Mouse (Mus musculus) heart, embryonic 14.5 days (tissue): ENCODE results near the gene Erbb2. TPM values are rescaled to one million over a fixed set of nuclear protein-coding genes. Genes with fewer than 3 reads are reported as not detected.

Experiments used
- ATAC-seq: fragments of 200-750 bp; cut with Nextera tagmentation; 2 replicates; pipeline ENCODE4 v1.8.0; 2017; ENCODE audit warnings: low read depth, moderate TSS enrichment; ENCODE audit not compliant: insufficient number of reproducible peaks, insufficient read depth, low FRiP score
- H3K27ac ChIP-seq, 2 experiments: fragments of 200-500 bp in 1 of 2; fragments of 300-500 bp in 1 of 2; sonication (generic) in 1 of 2; replicated peaks in 1 of 2; 2 replicates each; pipeline ENCODE4 v1.5.1; 2012 to 2014; ENCODE audit warnings: low read depth in 2 of 2, low read length in 2 of 2, control low read depth in 1 of 2, mild to moderate bottlenecking in 1 of 2, mixed read lengths in 1 of 2; ENCODE audit not compliant: control insufficient read depth in 1 of 2, insufficient read depth in 1 of 2
- H3K27me3 ChIP-seq: fragments of 300-500 bp; sonication (generic); 2 replicates; pipeline ENCODE4 v1.6.1; 2014; ENCODE audit warnings: mild to moderate bottlenecking, low read length, control low read depth; ENCODE audit not compliant: control insufficient read depth, insufficient read depth
- H3K36me3 ChIP-seq: fragments of 300-500 bp; sonication (generic); 2 replicates; pipeline ENCODE4 v1.6.1; 2014; ENCODE audit warnings: mild to moderate bottlenecking, control low read depth, low read length, mixed read lengths; ENCODE audit not compliant: control insufficient read depth, insufficient read depth
- H3K4me1 ChIP-seq, 2 experiments: fragments of 200-500 bp in 1 of 2; fragments of 300-500 bp in 1 of 2; sonication (generic) in 1 of 2; 2 replicates each; pipeline ENCODE4 v1.6.1; 2012 to 2014; ENCODE audit warnings: low read length in 2 of 2, control low read depth in 1 of 2, mixed read lengths in 1 of 2; ENCODE audit not compliant: control insufficient read depth in 2 of 2, insufficient read depth in 2 of 2
- H3K4me2 ChIP-seq: fragments of 300-500 bp; sonication (generic); 2 replicates; pipeline ENCODE4 v1.6.1; 2014; ENCODE audit warnings: mild to moderate bottlenecking, low read length
- H3K4me3 ChIP-seq, 2 experiments: fragments of 200-500 bp in 1 of 2; fragments of 300-500 bp in 1 of 2; sonication (generic) in 1 of 2; 2 replicates each; pipeline ENCODE4 v1.5.1; 2012 to 2014; ENCODE audit warnings: low read length in 2 of 2, mild to moderate bottlenecking in 2 of 2, control low read depth in 1 of 2, low read depth in 1 of 2, moderate library complexity in 1 of 2; ENCODE audit not compliant: control insufficient read depth in 1 of 2, insufficient read depth in 1 of 2
- H3K9ac ChIP-seq: fragments of 300-500 bp; sonication (generic); 2 replicates; pipeline ENCODE4 v1.6.1; 2014; ENCODE audit warnings: mild to moderate bottlenecking, low read length
- H3K9me3 ChIP-seq: fragments of 300-500 bp; sonication (generic); 2 replicates; pipeline ENCODE4 v1.6.1; 2016; ENCODE audit warnings: low read length, control low read depth; ENCODE audit not compliant: control insufficient read depth
- WGBS: fragments of 180-500 bp; shearing (Covaris S2); extraction: QIAGEN DNeasy Blood & Tissue Kit; methylation state at CpG from one replicate; pipeline ENCODE4 v1.1.7; 2014; 5-methylcytosine and 5-hydroxymethylcytosine counted together
- polyA plus RNA-seq: library from polyadenylated mRNA; unstranded; fragments of >200 nt; fragmentation: Nextera tagmentation; extraction: Ambion mirVana; gene quantifications from 2 replicates; pipeline ENCODE4 v1.2.1, GENCODE M21; 2014

Erbb2 gene
- polyA plus RNA-seq, 1 experiment from 2014 or later = 55.1 TPM

GRCm38 (mm10) chr11:98406621-98407020 is 5.6 kb upstream of the Erbb2 start:
- ATAC-seq = no peak
- Histone ChIP-seq H3K9me3 (no peaks in the 10 kb centered on the region), H3K4me3 (no peak overlapping the region), H3K4me2 (no peak overlapping the region), H3K36me3 (no peaks in the 10 kb centered on the region), H3K4me1 (peaks cover 14 to 17% of the 10 kb centered on the region in 2 experiments), H3K9ac (no peak overlapping the region), H3K27ac (no peak overlapping the region), H3K27me3 (no peaks in the 10 kb centered on the region)
- 69% methylated on average over 6 of the region's 6 CpGs for WGBS

GRCm38 (mm10) chr11:98408872-98409271 is 3.4 kb upstream of the Erbb2 start:
- peak overlapping the region; percentile 60 for H3K9ac ChIP-seq
- H3K36me3 ChIP-seq = no peaks in the 10 kb centered on the region
- no peaks in the 10 kb centered on the region for H3K9me3 ChIP-seq
- H3K27me3 ChIP-seq = no peaks in the 10 kb centered on the region
- no peak for ATAC-seq
- 64% methylated on average over 8 of the region's 8 CpGs for WGBS
- peak overlapping the region; percentile 51 for H3K4me2 ChIP-seq
- H3K4me1 ChIP-seq = peaks cover 24 to 26% of the 10 kb centered on the region in 2 experiments
- peak overlapping the region; percentile 34 to 65; a peak in 3 of 4 replicates for H3K27ac ChIP-seq
- peak overlapping the region in 1 of 2 experiments; percentile 3; a peak in 1 of 4 replicates for H3K4me3 ChIP-seq

GRCm38 (mm10) chr11:98409341-98409822 is 2.9 kb upstream of the Erbb2 start:
- 5% methylated on average over 9 of the region's 10 CpGs for WGBS
- peak; percentile 16; the same call in 1 of the 2 replicates for ATAC-seq
- Histone ChIP-seq H3K9ac (peak overlapping the region; percentile 60), H3K4me1 (peaks cover 29 to 31% of the 10 kb centered on the region in 2 experiments), H3K4me3 (peak overlapping the region in 1 of 2 experiments; percentile 3; a peak in 2 of 4 replicates), H3K27ac (peak overlapping the region in 1 of 2 experiments; percentile 65; a peak in 2 of 4 replicates), H3K27me3 (no peaks in the 10 kb centered on the region), H3K9me3 (no peaks in the 10 kb centered on the region), H3K4me2 (peak overlapping the region; percentile 51), H3K36me3 (no peaks in the 10 kb centered on the region; the same call in 1 of the 2 replicates)

- H3K4me2 ChIP-seq = peak overlapping the region; percentile 78
- peak overlapping the region; percentile 89 to 94 for H3K27ac ChIP-seq
- H3K27me3 ChIP-seq = no peaks in the 10 kb centered on the region
- H3K9me3 ChIP-seq = no peaks in the 10 kb centered on the region
- under 1% methylated on average over 40 of the region's 40 CpGs for WGBS
- peaks cover 37 to 60% of the 10 kb centered on the region in 2 experiments for H3K4me1 ChIP-seq
- H3K4me3 ChIP-seq = peak overlapping the region; percentile 78 to 94
- ATAC-seq = peak; percentile 23; the same call in 1 of the 2 replicates
- H3K9ac ChIP-seq = peak overlapping the region; percentile 94
- peaks cover 10% of the 10 kb centered on the region; the same call in 1 of the 2 replicates for H3K36me3 ChIP-seq
Observed at GRCm38 (mm10) chr11:98412797-98413301, 579 bp downstream of the Erbb2 start.

GRCm38 (mm10) chr11:98413731-98414130 is 1.5 kb downstream of the Erbb2 start:
- Histone ChIP-seq H3K4me3 (peak overlapping the region; percentile 78 to 94), H3K4me1 (peaks cover 37 to 68% of the 10 kb centered on the region in 2 experiments), H3K9me3 (no peaks in the 10 kb centered on the region), H3K27ac (peak overlapping the region; percentile 11 to 94), H3K4me2 (peak overlapping the region; percentile 78), H3K36me3 (peaks cover 17% of the 10 kb centered on the region; the same call in 1 of the 2 replicates), H3K9ac (peak overlapping the region; percentile 94), H3K27me3 (no peaks in the 10 kb centered on the region)
- ATAC-seq = no peak
- WGBS = 21% methylated on average over 7 of the region's 7 CpGs

- 31% methylated on average over 2 of the region's 2 CpGs for WGBS
Observed at GRCm38 (mm10) chr11:98414162-98414561, 1.9 kb downstream of the Erbb2 start.

GRCm38 (mm10) chr11:98417074-98417473 is 4.8 kb downstream of the Erbb2 start:
- Histone ChIP-seq H3K4me3 (no peak overlapping the region), H3K36me3 (peaks cover 50% of the 10 kb centered on the region), H3K27me3 (no peaks in the 10 kb centered on the region), H3K9me3 (no peaks in the 10 kb centered on the region), H3K9ac (no peak overlapping the region), H3K4me2 (no peak overlapping the region), H3K27ac (no peak overlapping the region), H3K4me1 (peaks cover 20 to 64% of the 10 kb centered on the region in 2 experiments)
- 91% methylated on average over 1 of the region's 1 CpGs for WGBS
- ATAC-seq = no peak

More at GRCm38 (mm10) chr11:98414162-98414561, 1.9 kb downstream of the Erbb2 start:
- peak overlapping the region; percentile 78 to 94 for H3K4me3 ChIP-seq
- H3K4me2 ChIP-seq = peak overlapping the region; percentile 78
- H3K9ac ChIP-seq = peak overlapping the region; percentile 94
- no peak for ATAC-seq
- H3K27ac ChIP-seq = no peak overlapping the region
- H3K4me1 ChIP-seq = peaks cover 32 to 69% of the 10 kb centered on the region in 2 experiments
- no peaks in the 10 kb centered on the region for H3K27me3 ChIP-seq
- H3K9me3 ChIP-seq = no peaks in the 10 kb centered on the region
- peaks cover 21% of the 10 kb centered on the region; the same call in 1 of the 2 replicates for H3K36me3 ChIP-seq
